Mouse (Mus musculus): ENCODE results near the gene Ank. TPM values are rescaled to one million over a fixed set of nuclear protein-coding genes. Genes with fewer than 3 reads are reported as not detected.
"Not testable (repeated sequence)": the region's sequence is repeated elsewhere in the genome, so short reads cannot be mapped to it uniquely, and the experiment has no call there.

Gene Ank
- total RNA-seq, 2 experiments from 2014 or later, result 30.1 to 33.3 TPM

DNA sequence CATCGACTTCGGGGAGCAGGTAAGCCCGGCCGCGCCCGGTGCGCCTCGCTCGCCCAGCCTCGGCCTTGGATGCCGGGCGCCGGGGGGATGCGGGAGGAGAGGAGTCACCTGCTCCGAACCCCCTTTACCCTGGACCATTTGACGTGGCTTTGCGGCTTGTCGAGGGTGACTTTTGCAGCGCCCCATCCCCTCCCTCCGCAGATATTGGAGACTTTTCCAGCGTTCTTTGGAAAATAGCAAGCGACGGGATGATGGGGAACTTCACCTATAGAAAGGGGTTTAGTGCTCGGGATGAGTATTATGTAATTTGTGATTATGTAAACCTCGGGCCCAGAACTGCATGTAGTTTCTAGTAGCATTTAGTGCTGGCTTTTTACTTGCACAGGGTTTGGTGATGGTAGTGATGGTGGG lies 609 bp downstream of the Ank start:
- DNase-seq, result no peak

GRCm38 (mm10) chr15:27467641-27468040 lies 1.2 kb downstream of the Ank start:
- DNase-seq, result no peak

GRCm38 (mm10) chr15:27468822-27469488 lies 2.5 kb downstream of the Ank start:
- DNase-seq, result no peak

DNA sequence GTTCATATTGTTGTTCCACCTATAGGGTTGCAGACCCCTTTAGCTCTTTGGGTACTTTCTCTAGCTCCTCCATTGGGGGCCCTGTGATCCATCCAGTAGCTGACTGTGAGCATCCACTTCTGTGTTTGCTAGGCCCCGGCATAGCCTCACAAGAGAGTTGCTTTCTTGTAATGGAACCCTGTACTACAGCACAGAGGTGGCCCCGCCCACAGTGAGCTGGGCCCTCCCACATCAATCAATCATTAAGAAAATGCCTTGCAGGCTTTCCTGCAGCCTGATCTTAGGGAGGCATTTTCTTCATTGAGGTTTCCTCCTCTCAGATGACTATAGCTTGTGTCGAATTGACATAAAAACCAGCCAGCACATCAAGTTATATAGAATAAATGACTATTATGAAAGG lies 3.9 kb downstream of the Ank start:
- not testable (repeated sequence) for DNase-seq

GRCm38 (mm10) chr15:27472315-27472714 lies 5.8 kb downstream of the Ank start:
- no peak for DNase-seq

GRCm38 (mm10) chr15:27475988-27476387 lies 9.5 kb downstream of the Ank start:
- no peak for DNase-seq

- no peak for DNase-seq
These were observed 10.2 kb downstream of the Ank start for GRCm38 (mm10) chr15:27476671-27477070.

GRCm38 (mm10) chr15:27477159-27477558 lies 10.7 kb downstream of the Ank start:
- no peak for DNase-seq

- DNase-seq, result peak; percentile 61
These were observed 11.2 kb downstream of the Ank start for GRCm38 (mm10) chr15:27477630-27478029.

DNA sequence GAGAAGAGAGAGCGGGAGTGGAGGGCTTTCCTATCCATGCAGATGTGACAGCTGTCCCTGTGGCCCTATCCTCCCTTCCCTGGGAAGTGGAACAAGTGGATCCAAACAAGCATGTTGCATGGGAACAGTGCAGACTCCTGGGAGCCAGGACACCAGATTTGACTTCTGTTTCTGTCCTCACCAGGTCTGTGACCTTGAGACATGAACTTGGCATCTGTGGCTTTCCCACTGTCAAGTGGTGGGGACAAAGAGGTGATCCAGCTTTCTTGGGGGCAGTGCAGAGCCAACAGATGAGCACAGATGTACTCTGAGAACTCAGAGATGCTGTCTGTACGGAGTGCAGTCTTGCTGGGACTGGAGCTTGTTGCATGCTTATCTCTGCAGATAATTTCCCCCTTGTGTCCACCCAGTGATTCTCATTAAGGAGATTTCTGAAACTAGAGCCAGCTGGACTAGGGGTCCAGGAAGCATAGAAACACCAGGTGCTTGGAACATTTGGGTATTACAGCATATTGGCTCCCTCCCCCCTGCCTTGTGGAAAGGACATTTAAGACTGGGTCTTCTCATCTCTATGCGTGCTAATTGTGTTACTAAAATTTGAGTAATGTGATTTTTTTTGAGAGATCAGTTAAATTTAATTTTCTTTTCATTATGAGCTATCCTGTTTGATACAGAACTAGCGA lies 14.0 kb downstream of the Ank start:
- no peak for DNase-seq

DNA sequence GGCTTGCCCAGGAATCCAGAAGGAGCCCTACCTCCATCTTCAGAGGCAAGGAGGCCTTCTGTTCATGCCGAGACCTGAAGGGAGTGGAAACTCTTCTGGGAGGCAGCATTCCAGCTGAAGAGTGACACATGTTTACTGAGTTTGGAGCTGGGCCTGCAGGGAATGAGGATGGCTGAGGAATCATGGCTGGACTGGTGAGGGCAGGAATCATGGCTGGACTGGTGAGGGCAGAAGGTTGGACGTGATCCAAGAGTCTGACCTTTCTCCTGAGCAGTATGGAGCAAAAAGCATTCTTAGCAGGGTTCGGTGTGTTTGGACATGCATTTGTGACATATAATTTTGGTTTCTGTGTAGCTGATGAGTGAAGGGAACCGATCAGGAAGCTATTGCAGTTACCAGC lies 15.5 kb downstream of the Ank start:
- DNase-seq, result no peak

DNA sequence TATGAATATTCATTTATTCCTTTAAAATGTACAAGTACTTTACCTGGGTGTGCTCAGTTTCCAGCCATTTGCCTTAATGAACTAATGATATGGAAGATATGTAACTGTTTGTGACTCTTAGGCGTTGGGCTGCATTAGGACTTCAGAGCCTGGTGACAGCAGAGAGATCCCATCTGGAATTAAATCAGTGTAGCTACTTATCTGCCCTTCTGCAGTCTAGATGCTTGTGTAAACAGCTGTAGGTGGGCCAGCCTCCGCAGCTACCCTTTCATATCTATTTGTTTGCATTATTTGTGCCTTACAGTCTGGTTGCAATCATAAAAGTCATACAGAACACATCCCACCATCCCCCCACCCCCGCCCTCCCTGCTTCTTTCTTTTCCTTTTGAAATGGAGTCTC lies 16.7 kb downstream of the Ank start:
- DNase-seq, result no peak

GRCm38 (mm10) chr15:27485567-27486278 lies 19.2 kb downstream of the Ank start:
- no peak for DNase-seq

DNA sequence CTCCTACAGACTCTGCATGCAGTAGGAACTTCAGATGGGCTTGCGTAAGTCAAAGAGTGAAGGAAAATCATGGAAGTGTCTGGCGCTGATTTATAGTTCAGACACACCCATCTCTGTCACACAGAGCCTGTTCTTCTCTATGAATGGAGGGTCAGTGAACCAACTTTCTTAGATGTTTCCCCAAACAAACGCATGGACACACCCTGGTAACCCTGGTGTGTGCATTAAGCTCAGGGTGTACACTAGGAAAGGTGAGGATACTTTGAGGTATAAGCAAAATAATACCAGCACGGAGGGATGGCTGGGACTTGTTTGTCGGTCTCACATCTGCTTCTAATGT lies 19.8 kb downstream of the Ank start:
- no peak for DNase-seq

- DNase-seq, result no peak
These were observed 20.6 kb downstream of the Ank start for GRCm38 (mm10) chr15:27487059-27487458.

DNA sequence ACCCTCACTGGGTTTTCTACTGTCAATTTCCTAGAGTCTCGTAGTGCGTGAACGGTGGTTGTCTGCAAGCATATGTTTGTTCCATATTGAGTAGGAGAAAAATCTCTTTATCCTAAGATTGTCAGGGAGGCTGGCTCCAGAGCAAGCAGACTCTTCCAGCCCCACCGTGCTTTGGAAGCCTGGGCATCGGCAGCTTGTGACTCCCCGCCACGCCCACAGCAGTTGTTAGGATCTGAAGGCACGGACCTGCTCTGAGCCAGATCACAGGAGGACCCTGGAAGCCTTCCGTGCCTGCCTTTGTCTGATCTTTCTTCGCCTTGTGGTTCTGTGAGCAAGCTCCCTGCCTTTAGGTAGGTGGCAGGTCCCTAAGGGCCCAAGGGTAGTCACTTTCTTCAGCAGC lies 21.6 kb downstream of the Ank start:
- no peak for DNase-seq

DNA sequence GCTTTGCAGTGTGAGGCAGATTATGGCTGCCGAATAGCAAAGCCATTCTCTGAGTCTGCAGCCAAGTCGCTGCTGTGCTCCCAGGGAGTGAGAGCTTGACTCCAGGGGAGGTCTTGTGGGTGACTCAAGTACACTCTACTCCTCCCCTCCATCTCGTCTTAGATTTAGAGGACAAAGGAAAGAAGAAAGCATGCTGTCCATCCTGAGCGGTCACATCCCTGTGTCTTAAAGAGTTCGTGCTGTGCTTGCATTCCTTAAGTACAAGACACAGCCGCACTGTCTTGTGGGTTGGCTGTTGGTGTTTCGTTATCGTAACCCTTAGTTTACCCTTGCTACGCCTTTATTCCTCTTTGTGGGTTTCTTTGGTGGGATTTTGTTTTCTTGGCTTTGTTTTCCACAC lies 24.2 kb downstream of the Ank start:
- no peak for DNase-seq

- DNase-seq, result no peak
These were observed 25.1 kb downstream of the Ank start for GRCm38 (mm10) chr15:27491425-27492070.

GRCm38 (mm10) chr15:27492156-27492555 lies 25.7 kb downstream of the Ank start:
- no peak for DNase-seq

DNA sequence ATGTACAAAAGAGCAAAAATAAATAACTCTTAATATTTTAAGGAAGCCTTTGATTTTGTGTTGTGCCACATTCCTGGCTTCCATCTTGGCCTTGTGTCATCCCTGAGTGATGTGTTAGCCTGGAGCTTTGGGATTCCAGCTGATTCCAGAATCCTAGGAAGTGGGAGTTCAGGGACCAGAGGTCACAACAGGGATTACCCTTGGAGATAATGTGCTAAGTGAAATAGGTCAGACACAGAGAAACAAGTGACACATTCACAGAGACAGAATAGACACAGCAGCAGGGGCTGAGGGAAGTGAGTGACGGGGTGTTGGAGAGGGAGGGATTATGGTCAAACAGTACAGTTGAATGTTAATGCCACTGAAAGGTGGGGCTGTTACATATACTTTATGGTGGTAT lies 26.3 kb downstream of the Ank start:
- no peak for DNase-seq

DNA sequence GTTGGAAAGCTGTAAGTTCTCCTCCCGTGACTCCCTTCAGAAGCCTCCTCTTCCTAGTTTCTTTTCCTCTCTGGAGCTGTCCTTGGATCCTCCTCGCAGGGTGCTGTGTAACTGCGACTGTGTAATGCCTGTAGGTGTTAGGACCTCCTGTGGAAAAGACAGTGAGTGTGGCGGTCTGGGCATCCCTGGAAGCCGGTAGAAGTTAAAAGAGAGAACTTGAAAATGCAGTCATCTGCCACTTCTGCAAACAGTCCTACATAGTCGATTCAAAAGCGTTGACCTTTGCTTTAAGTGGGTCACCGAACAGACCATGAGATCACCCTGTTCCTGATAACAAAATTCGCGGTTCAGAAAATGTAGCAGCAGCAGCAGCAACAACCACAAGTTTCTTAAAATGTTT lies 27.0 kb downstream of the Ank start:
- no peak for DNase-seq

DNA sequence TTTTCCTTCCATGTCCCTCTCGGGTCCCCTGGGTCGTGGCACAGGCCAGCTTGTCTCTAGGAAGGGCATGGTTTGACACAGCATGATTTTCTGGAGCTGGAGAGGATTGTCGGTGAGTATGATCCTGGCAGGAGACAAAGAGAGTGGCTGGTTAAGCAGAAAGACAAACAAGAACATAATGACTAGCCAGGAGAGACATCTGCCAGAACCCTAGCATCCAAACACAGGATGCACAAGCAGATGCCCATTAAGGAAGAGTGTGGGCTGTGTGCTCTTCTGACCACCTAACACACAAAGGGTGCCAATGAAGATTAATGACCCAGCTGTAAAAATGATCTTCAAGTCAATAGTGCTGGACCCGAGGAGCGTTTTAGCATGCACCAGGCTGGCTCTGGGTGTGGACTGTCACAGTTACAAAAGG lies 29.5 kb downstream of the Ank start:
- no peak for DNase-seq
